Comparison of ENCODE assay signal across 16 mouse cellular contexts in genomic region chr9:47506876-47507275, GRCm38 (mm10). TPM values are rescaled to one million over a fixed set of nuclear protein-coding genes. Genes with fewer than 3 reads are reported as not detected.
"Had no signal": no experiment of that assay in that cellular context is flagged by ENCODE, and none has a peak within 500 bp of the region (broad histone marks: within the 10 kb centered on the region; RNA-seq: fewer than 3 reads in every experiment).

No protein-coding gene starts in this region.

- H3K4me3 ChIP-seq: liver, embryonic 13.5 days; neural tube, embryonic 12.5 days had no signal

- DNase-seq: kidney, adult 9 months; kidney, postnatal 14 days; kidney, postnatal 4 days; left cerebral cortex, postnatal 4 days; liver, embryonic 13.5 days; lung, adult 2 months; lung, postnatal 14 days; lung, postnatal 4 days; midbrain, embryonic 14.5 days; retina, postnatal 1 day; right cerebral cortex, postnatal 25 days; thymus, adult 18-20 months; thymus, postnatal 36 days had no signal

- H3K4me1 ChIP-seq: liver, embryonic 13.5 days had no signal

- H3K36me3 ChIP-seq: liver, embryonic 13.5 days; neural tube, embryonic 12.5 days had no signal

- H3K4me2 ChIP-seq: liver, embryonic 13.5 days; midbrain, embryonic 11.5 days; neural tube, embryonic 12.5 days had no signal

- H3K9ac ChIP-seq: liver, embryonic 13.5 days; neural tube, embryonic 12.5 days had no signal

- H3K27ac ChIP-seq: liver, embryonic 13.5 days; neural tube, embryonic 12.5 days had no signal

- H3K9me3 ChIP-seq: liver, embryonic 13.5 days; neural tube, embryonic 12.5 days had no signal

- H3K27me3 ChIP-seq: liver, embryonic 13.5 days; neural tube, embryonic 12.5 days had no signal

RNA-seq across cellular contexts. Expression of gene Cadm1, which starts 23.1 kb away (rescaled TPM):
- total RNA-seq: megakaryocyte-erythroid progenitor cell, adult 5-6 weeks had no signal
